Mouse (Mus musculus) embryo, embryonic 11 days (tissue): ENCODE measurements around the gene Dbr1.

Source experiments
- DNase-seq: peaks from one replicate; pipeline ENCODE4 v3.0.0-alpha.2; 2015

Gene Dbr1

DNA sequence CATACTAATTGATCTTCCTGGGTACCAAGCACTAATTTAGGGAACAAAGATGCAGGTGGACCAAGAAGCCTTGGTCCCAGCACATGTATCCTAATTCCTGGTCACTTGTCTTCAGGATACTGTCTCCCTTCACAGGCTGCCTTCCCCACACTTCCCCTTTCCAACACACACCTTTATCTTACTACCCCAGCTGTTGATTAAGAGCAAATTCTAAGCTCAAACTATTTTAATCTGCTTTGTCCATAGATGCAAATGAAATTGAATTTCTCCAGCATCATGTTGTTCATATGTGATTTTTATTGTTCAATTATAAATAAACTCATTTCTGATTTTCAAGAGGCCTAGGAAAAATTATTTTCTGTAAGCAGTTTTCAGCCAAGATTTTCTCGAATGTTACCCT is 46.4 kb downstream of the Dbr1 start:
- DNase-seq = no peak

GRCm38 (mm10) chr9:99622966-99623365 is 47.4 kb downstream of the Dbr1 start:
- no peak for DNase-seq

DNA sequence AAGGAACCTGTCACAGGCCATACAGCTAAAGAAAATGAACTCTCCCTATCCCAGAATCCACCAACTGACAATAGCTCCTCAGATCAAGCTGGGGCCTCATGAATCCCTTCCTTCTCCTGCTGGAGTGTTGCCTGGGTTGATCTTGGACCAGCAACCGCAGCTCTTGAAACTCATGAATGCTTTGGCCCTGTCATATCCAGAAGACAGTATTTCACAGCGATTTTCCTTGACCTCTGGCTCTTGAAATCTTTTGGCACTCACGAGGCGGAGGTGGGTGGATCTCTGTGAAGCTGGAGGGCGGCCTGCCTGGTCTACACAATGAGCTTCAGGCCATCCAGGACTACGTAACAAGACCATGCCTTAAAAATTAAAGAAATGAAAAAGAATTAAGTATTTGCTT is 48.5 kb downstream of the Dbr1 start:
- no peak for DNase-seq

DNA sequence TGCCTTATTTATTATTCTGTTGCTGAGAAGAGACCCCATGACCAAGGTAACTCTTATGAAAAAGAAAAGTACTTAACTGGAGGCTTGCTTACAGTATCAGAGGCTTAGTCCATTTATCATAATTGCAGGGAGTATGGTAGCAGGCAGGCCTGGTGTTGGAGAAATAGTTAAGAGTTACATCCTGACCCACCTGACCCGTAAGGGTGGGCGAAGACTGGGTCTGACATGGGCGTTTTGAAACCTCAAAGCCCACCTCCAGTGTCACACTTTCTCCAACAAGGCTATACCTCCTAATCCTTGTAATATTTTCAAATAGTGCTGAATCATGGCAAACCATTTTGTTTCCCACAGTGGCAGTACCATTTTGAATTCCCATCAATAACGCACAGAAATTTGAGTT is 53.0 kb downstream of the Dbr1 start:
- no peak for DNase-seq

- DNase-seq = peak; percentile 92
Measured at GRCm38 (mm10) chr9:99629281-99630011, 53.8 kb downstream of the Dbr1 start, which contains the start of gene Dzip1l. Gene Dzip1l, plus strand, starts transcription at chr9:99629496.

DNA sequence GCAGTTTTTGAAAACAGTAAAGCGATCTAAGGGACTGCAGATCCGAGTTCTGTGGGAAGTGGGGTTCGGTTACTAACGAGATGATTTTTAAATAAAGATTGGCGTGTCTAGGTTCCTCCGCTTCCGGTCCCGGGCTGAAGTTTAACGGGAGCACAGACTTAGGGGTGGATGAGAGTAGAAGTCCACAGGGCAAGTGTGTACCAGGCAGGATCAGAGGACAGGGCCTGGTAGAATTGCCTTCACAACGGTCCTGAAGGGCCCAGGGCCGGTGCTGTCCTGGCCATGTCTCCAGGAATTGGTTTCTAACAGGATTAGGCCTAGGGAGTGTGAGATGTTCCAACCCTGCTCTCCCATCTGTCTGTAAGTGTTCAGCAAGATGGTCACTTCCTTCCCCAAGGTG is 54.5 kb downstream of the Dbr1 start:
- DNase-seq = no peak

GRCm38 (mm10) chr9:99630528-99631125 is 55.0 kb downstream of the Dbr1 start:
- no peak for DNase-seq

- peak; percentile 40 for DNase-seq
Measured at GRCm38 (mm10) chr9:99631781-99632180, 56.2 kb downstream of the Dbr1 start.

- DNase-seq = peak; percentile 25
Measured at GRCm38 (mm10) chr9:99632264-99632663, 56.7 kb downstream of the Dbr1 start.
